Mouse (Mus musculus) activated CD4-positive, CD25-positive, alpha-beta regulatory T cell, adult 4 months (primary cell): ENCODE measurements around the gene Cacna1s. TPM values are rescaled to one million over a fixed set of nuclear protein-coding genes. Genes with fewer than 3 reads are reported as not detected.
A peak's percentile ranks its signal among the peaks of the same experiment; 100 is the strongest.

Source experiments
- ATAC-seq: one replicate; pipeline ENCODE4 v1.8.0; 2017
- polyA plus RNA-seq, 2 experiments: library from polyadenylated mRNA; unstranded; fragments of 100-300 nt; shearing (Covaris generic); gene quantifications; one replicate each; pipeline ENCODE4 v1.2.1; 2017

Cacna1s gene
- polyA plus RNA-seq, 2 experiments from 2014 or later: 2.4 to 2.9 TPM

- no peak for ATAC-seq
Measured at GRCm38 (mm10) chr1:136118875-136119274, 66.3 kb downstream of the Cacna1s start.

- ATAC-seq: no peak
Measured at GRCm38 (mm10) chr1:136119571-136120262, 67.2 kb downstream of the Cacna1s start.

GRCm38 (mm10) chr1:136120263-136120603 is 67.7 kb downstream of the Cacna1s start:
- no peak for ATAC-seq

- ATAC-seq: no peak
Measured at GRCm38 (mm10) chr1:136120785-136121184, 68.2 kb downstream of the Cacna1s start.

GRCm38 (mm10) chr1:136122030-136122429 is 69.5 kb downstream of the Cacna1s start:
- no peak for ATAC-seq

GRCm38 (mm10) chr1:136126159-136126765 is 73.7 kb downstream of the Cacna1s start:
- ATAC-seq: no peak

GRCm38 (mm10) chr1:136126895-136127294 is 74.3 kb downstream of the Cacna1s start:
- ATAC-seq: no peak

GRCm38 (mm10) chr1:136127856-136128255 is 75.3 kb downstream of the Cacna1s start:
- peak; percentile 37 for ATAC-seq

GRCm38 (mm10) chr1:136128416-136128815 is 75.9 kb downstream of the Cacna1s start:
- ATAC-seq: no peak

- no peak for ATAC-seq
Measured at GRCm38 (mm10) chr1:136128944-136129589, 76.5 kb downstream of the Cacna1s start.

- no peak for ATAC-seq
Measured at GRCm38 (mm10) chr1:136130107-136130506, 77.6 kb downstream of the Cacna1s start.

- peak; percentile 58 for ATAC-seq
Measured at GRCm38 (mm10) chr1:136130951-136131558, 78.5 kb downstream of the Cacna1s start, which contains the start of gene Kif21b. Kif21b (plus strand) TSS chr1:136131389.

- peak; percentile 3 for ATAC-seq
Measured at GRCm38 (mm10) chr1:136131603-136132291, 79.2 kb downstream of the Cacna1s start.

- no peak for ATAC-seq
Measured at GRCm38 (mm10) chr1:136132386-136133201, 80.0 kb downstream of the Cacna1s start.

GRCm38 (mm10) chr1:136133570-136134240 is 81.2 kb downstream of the Cacna1s start:
- ATAC-seq: no peak

- no peak for ATAC-seq
Measured at GRCm38 (mm10) chr1:136134547-136134946, 82.0 kb downstream of the Cacna1s start.

GRCm38 (mm10) chr1:136135046-136135445 is 82.5 kb downstream of the Cacna1s start:
- peak; percentile 67 for ATAC-seq

- peak; percentile 1 for ATAC-seq
Measured at GRCm38 (mm10) chr1:136135777-136136444, 83.4 kb downstream of the Cacna1s start.

- no peak for ATAC-seq
Measured at GRCm38 (mm10) chr1:136136547-136136946, 84.0 kb downstream of the Cacna1s start.

GRCm38 (mm10) chr1:136137071-136137531 is 84.6 kb downstream of the Cacna1s start:
- no peak for ATAC-seq

GRCm38 (mm10) chr1:136137575-136137974 is 85.0 kb downstream of the Cacna1s start:
- ATAC-seq: no peak
